ENCODE assay signal across 17 mouse cellular contexts in the genomic region with DNA sequence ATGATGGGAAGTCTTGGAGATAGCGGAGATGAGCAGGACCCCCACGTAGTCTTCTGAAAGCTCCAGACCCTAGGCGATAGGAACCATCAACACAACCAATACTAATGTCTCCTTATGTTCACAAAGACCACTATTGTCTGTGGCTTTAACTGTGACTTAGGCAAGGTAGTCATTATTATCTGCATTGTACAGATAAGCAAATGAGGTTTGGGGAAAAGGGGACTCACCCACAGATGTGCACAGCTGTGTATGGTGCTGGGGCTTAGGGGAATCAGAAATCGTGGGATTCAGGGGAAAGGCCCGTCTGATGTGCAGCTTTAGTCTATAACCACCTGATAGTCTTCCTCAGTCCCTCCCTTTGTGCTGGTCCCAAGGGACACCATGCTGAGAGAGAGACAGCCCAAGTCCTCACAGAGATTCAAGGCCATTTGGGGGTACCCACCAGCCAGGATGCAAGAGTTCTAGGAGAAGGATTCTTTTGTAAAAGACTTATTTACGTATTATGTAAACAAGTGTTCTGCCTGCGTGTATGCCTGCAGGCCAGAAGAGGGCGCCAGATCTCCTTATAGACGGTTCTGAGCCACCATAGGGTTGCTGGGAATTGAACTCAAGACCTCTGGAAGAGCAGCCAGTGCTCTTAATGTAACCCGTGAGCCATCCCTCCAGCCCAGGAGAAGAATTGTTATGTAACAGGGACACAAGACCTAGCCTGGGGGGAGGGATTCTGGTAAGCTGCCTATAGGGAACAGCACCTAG. TPM values are rescaled to one million over a fixed set of nuclear protein-coding genes. Genes with fewer than 3 reads are reported as not detected.
DNase-seq lines count a peak whose midpoint lies in the region; ATAC-seq and TF ChIP-seq lines count a peak whose summit lies in the region.
"Had no signal": no experiment of that assay in that cellular context is flagged by ENCODE, and none has a peak within 500 bp of the region (broad histone marks: within the 10 kb centered on the region; RNA-seq: fewer than 3 reads in every experiment).

No protein-coding gene starts in this region.

- H3K9me3 ChIP-seq in midbrain, postnatal 0 days (ENCODE audit: low read length), result no peaks in the 10 kb centered on the region
- H3K9me3 ChIP-seq in midbrain, embryonic 16.5 days (replicated peaks; ENCODE audit: control insufficient read depth, low read length, poor library complexity, severe bottlenecking), result no peaks in the 10 kb centered on the region
- no peaks in the 10 kb centered on the region for H3K9me3 ChIP-seq in liver, embryonic 15.5 days (replicated peaks)
- no peaks in the 10 kb centered on the region for H3K9me3 ChIP-seq in hindbrain, embryonic 16.5 days (ENCODE audit: control insufficient read depth, low read length)
- H3K9me3 ChIP-seq: embryonic facial prominence, embryonic 13.5 days; forebrain, embryonic 13.5 days; heart, embryonic 13.5 days; limb, embryonic 12.5 days had no signal

- H3K4me2 ChIP-seq in midbrain, postnatal 0 days (ENCODE audit: low read depth, low read length, poor library complexity, severe bottlenecking), result no peak overlapping the region
- no peak overlapping the region for H3K4me2 ChIP-seq in midbrain, embryonic 16.5 days (ENCODE audit: low read length)
- H3K4me2 ChIP-seq in liver, embryonic 15.5 days, result no peak overlapping the region
- no peak overlapping the region for H3K4me2 ChIP-seq in hindbrain, embryonic 16.5 days (ENCODE audit: low read length)
- H3K4me2 ChIP-seq: embryonic facial prominence, embryonic 13.5 days; forebrain, embryonic 13.5 days; heart, embryonic 13.5 days; hindbrain, embryonic 14.5 days; limb, embryonic 12.5 days had no signal

- DNase-seq in gastrocnemius, adult 2 months, result no peak
- DNase-seq in gastrocnemius, adult 8-10 months (ENCODE audit: low spot score in 2 of 2), result no peak
- no peak for DNase-seq in midbrain, postnatal 0 days (ENCODE audit: low spot score)
- peak; percentile 77 for DNase-seq in R1 (ENCODE audit: low read depth, low spot score)
- DNase-seq: cerebellum, postnatal 14 days; gastrocnemius, postnatal 14 days; thymus, postnatal 36 days had no signal

- no peak for ATAC-seq in midbrain, postnatal 0 days (ENCODE audit: low FRiP score)
- no peak for ATAC-seq in midbrain, embryonic 16.5 days
- no peak for ATAC-seq in liver, embryonic 15.5 days (ENCODE audit: insufficient read depth)
- ATAC-seq in megakaryocyte-erythroid progenitor cell, adult 5-6 weeks (replicated peaks; ENCODE audit: low FRiP score, low TSS enrichment, poor library complexity, severe bottlenecking), result no peak
- ATAC-seq in hindbrain, embryonic 16.5 days, result no peak
- ATAC-seq: forebrain, embryonic 13.5 days had no signal

- H3K9ac ChIP-seq in midbrain, postnatal 0 days (replicated peaks; ENCODE audit: low read length, poor library complexity, severe bottlenecking), result no peak overlapping the region
- no peak overlapping the region for H3K9ac ChIP-seq in midbrain, embryonic 16.5 days (ENCODE audit: low read depth, low read length)
- no peak overlapping the region for H3K9ac ChIP-seq in liver, embryonic 15.5 days
- H3K9ac ChIP-seq in hindbrain, embryonic 16.5 days (ENCODE audit: low read depth, low read length), result no peak overlapping the region
- H3K9ac ChIP-seq: embryonic facial prominence, embryonic 13.5 days; forebrain, embryonic 13.5 days; heart, embryonic 13.5 days; hindbrain, embryonic 14.5 days; limb, embryonic 12.5 days had no signal

- no peak overlapping the region for H3K4me3 ChIP-seq in gastrocnemius, adult 2 months
- H3K4me3 ChIP-seq in midbrain, postnatal 0 days (ENCODE audit: low read depth, low read length), result no peak overlapping the region
- no peak overlapping the region for H3K4me3 ChIP-seq in midbrain, embryonic 16.5 days (ENCODE audit: low read depth, low read length)
- no peak overlapping the region for H3K4me3 ChIP-seq in liver, embryonic 15.5 days (replicated peaks)
- H3K4me3 ChIP-seq in hindbrain, embryonic 16.5 days (ENCODE audit: low read length), result no peak overlapping the region
- H3K4me3 ChIP-seq: embryonic facial prominence, embryonic 13.5 days; forebrain, embryonic 13.5 days; heart, embryonic 13.5 days; limb, embryonic 12.5 days had no signal

- intact Hi-C loops in gastrocnemius, adult 2 months (cut with DNase I), result no loop called here

- peak; percentile 59 for TF ChIP-seq CTCF in gastrocnemius, adult 2 months (IDR thresholded peaks at IDR 0.05)
- TF ChIP-seq CTCF in midbrain, postnatal 0 days (IDR thresholded peaks at IDR 0.05), result peak; percentile 67

- no peaks in the 10 kb centered on the region for H3K4me1 ChIP-seq in midbrain, postnatal 0 days (ENCODE audit: insufficient read depth, low read length)
- H3K4me1 ChIP-seq in midbrain, embryonic 16.5 days (ENCODE audit: control insufficient read depth, insufficient read depth, low read length), result no peaks in the 10 kb centered on the region
- H3K4me1 ChIP-seq in liver, embryonic 15.5 days (replicated peaks), result peaks cover 39% of the 10 kb centered on the region
- no peaks in the 10 kb centered on the region; the same call in 1 of the 2 replicates for H3K4me1 ChIP-seq in hindbrain, embryonic 16.5 days (ENCODE audit: control insufficient read depth, insufficient read depth, low read depth, low read length)
- H3K4me1 ChIP-seq: embryonic facial prominence, embryonic 13.5 days; limb, embryonic 12.5 days had no signal

- 83% methylated on average over 10 of the region's 10 CpGs for WGBS in midbrain, postnatal 0 days
- 79% methylated on average over 10 of the region's 10 CpGs for WGBS in midbrain, embryonic 16.5 days
- 61% methylated on average over 10 of the region's 10 CpGs for WGBS in liver, embryonic 15.5 days (ENCODE audit: insufficient replicate concordance)
- WGBS in hindbrain, embryonic 16.5 days, result 78% methylated on average over 10 of the region's 10 CpGs

- H3K36me3 ChIP-seq in midbrain, postnatal 0 days (ENCODE audit: insufficient read depth, low read length), result peaks cover 63% of the 10 kb centered on the region
- peaks cover 55% of the 10 kb centered on the region for H3K36me3 ChIP-seq in midbrain, embryonic 16.5 days (ENCODE audit: control insufficient read depth, insufficient read depth, low read length)
- peaks cover 88% of the 10 kb centered on the region for H3K36me3 ChIP-seq in liver, embryonic 15.5 days (replicated peaks)
- H3K36me3 ChIP-seq in hindbrain, embryonic 16.5 days (ENCODE audit: control insufficient read depth, insufficient read depth, low read length), result peaks cover 47% of the 10 kb centered on the region

- no peak overlapping the region for H3K27ac ChIP-seq in gastrocnemius, adult 2 months
- no peak overlapping the region for H3K27ac ChIP-seq in midbrain, postnatal 0 days (ENCODE audit: low read depth, low read length)
- H3K27ac ChIP-seq in midbrain, embryonic 16.5 days (ENCODE audit: low read length), result no peak overlapping the region
- H3K27ac ChIP-seq in liver, embryonic 15.5 days (replicated peaks), result peak overlapping the region; percentile 41; the same call in 1 of the 2 replicates
- no peak overlapping the region for H3K27ac ChIP-seq in hindbrain, embryonic 16.5 days (ENCODE audit: low read depth, low read length)
- H3K27ac ChIP-seq: embryonic facial prominence, embryonic 13.5 days; forebrain, embryonic 13.5 days; heart, embryonic 13.5 days; hindbrain, embryonic 14.5 days; limb, embryonic 12.5 days had no signal

- H3K27me3 ChIP-seq in midbrain, postnatal 0 days (ENCODE audit: insufficient read depth, low read length), result no peaks in the 10 kb centered on the region
- H3K27me3 ChIP-seq in midbrain, embryonic 16.5 days (ENCODE audit: control insufficient read depth, insufficient read depth, low read depth, low read length), result no peaks in the 10 kb centered on the region
- H3K27me3 ChIP-seq in liver, embryonic 15.5 days, result peaks cover 12% of the 10 kb centered on the region
- H3K27me3 ChIP-seq in hindbrain, embryonic 16.5 days (replicated peaks; ENCODE audit: control insufficient read depth, insufficient read depth, low read length), result no peaks in the 10 kb centered on the region
- H3K27me3 ChIP-seq: embryonic facial prominence, embryonic 13.5 days; forebrain, embryonic 13.5 days had no signal

RNA-seq across cellular contexts. Expression of gene Samd14, which starts 12.7 kb away (rescaled TPM):
- total RNA-seq in gastrocnemius, adult 2 months (2021), result under 1 TPM; 0.28 to 0.42 TPM
- under 1 TPM; 0.24 to 0.62 (median 0.45) TPM for total RNA-seq in gastrocnemius, adult 8-10 months (2022)
- total RNA-seq in midbrain, postnatal 0 days (2014; rRNA removed), result 221 and 243 TPM in 2 replicates
- 158 and 161 TPM in 2 replicates for polyA plus RNA-seq in midbrain, postnatal 0 days (2015; fragmentation: Nextera tagmentation; extraction: Ambion mirVana)
- polyA plus RNA-seq in midbrain, embryonic 16.5 days (2015; fragmentation: Nextera tagmentation; extraction: Ambion mirVana), result 164 and 171 TPM in 2 replicates
- polyA plus RNA-seq in liver, embryonic 15.5 days (2015; fragmentation: Nextera tagmentation; extraction: Ambion mirVana), result 33.9 and 39.2 TPM in 2 replicates
- 69.9 and 89.1 TPM in 2 replicates for total RNA-seq in megakaryocyte-erythroid progenitor cell, adult 5-6 weeks (2014; fragmentation: Nextera tagmentation)
- total RNA-seq in megakaryocyte-erythroid progenitor cell, adult 5-6 weeks (2017), result 29.0 and 30.8 TPM in 2 replicates
- polyA plus RNA-seq in hindbrain, embryonic 16.5 days (2015; fragmentation: Nextera tagmentation; extraction: Ambion mirVana), result 160 and 181 TPM in 2 replicates

RNA-seq across cellular contexts. Expression of gene Pdk2, which starts 18.7 kb away (rescaled TPM):
- 100 to 1,000 TPM; 471 to 485 TPM for total RNA-seq in gastrocnemius, adult 2 months (2021)
- total RNA-seq in gastrocnemius, adult 8-10 months (2022), result 100 to 1,000 TPM; 484 to 519 (median 495) TPM
- 14.1 and 18.1 TPM in 2 replicates for total RNA-seq in midbrain, postnatal 0 days (2014; rRNA removed)
- 30.8 and 32.7 TPM in 2 replicates for polyA plus RNA-seq in midbrain, postnatal 0 days (2015; fragmentation: Nextera tagmentation; extraction: Ambion mirVana)
- polyA plus RNA-seq in midbrain, embryonic 16.5 days (2015; fragmentation: Nextera tagmentation; extraction: Ambion mirVana), result 24.1 and 27.5 TPM in 2 replicates
- 10.2 and 10.8 TPM in 2 replicates for polyA plus RNA-seq in liver, embryonic 15.5 days (2015; fragmentation: Nextera tagmentation; extraction: Ambion mirVana)
- total RNA-seq in megakaryocyte-erythroid progenitor cell, adult 5-6 weeks (2014; fragmentation: Nextera tagmentation), result 16.9 and 21.5 TPM in 2 replicates
- total RNA-seq in megakaryocyte-erythroid progenitor cell, adult 5-6 weeks (2017), result 3.2 and 5.2 TPM in 2 replicates
- polyA plus RNA-seq in hindbrain, embryonic 16.5 days (2015; fragmentation: Nextera tagmentation; extraction: Ambion mirVana), result 34.6 and 42.1 TPM in 2 replicates

RNA-seq across cellular contexts. Expression of gene Ppp1r9b, which starts 31.6 kb away (rescaled TPM):
- 10 to 100 TPM; 18.3 to 25.7 TPM for total RNA-seq in gastrocnemius, adult 2 months (2021)
- total RNA-seq in gastrocnemius, adult 8-10 months (2022), result 10 to 100 TPM; 15.8 to 23.9 (median 19.4) TPM
- 179 and 217 TPM in 2 replicates for total RNA-seq in midbrain, postnatal 0 days (2014; rRNA removed)
- polyA plus RNA-seq in midbrain, postnatal 0 days (2015; fragmentation: Nextera tagmentation; extraction: Ambion mirVana), result 18.2 and 20.4 TPM in 2 replicates
- polyA plus RNA-seq in midbrain, embryonic 16.5 days (2015; fragmentation: Nextera tagmentation; extraction: Ambion mirVana), result 18.4 and 19.4 TPM in 2 replicates
- 8.2 and 8.8 TPM in 2 replicates for polyA plus RNA-seq in liver, embryonic 15.5 days (2015; fragmentation: Nextera tagmentation; extraction: Ambion mirVana)
- total RNA-seq in megakaryocyte-erythroid progenitor cell, adult 5-6 weeks (2014; fragmentation: Nextera tagmentation), result 121 and 137 TPM in 2 replicates
- 174 and 229 TPM in 2 replicates for total RNA-seq in megakaryocyte-erythroid progenitor cell, adult 5-6 weeks (2017)
- polyA plus RNA-seq in hindbrain, embryonic 16.5 days (2015; fragmentation: Nextera tagmentation; extraction: Ambion mirVana), result 17.8 and 18.8 TPM in 2 replicates

RNA-seq across cellular contexts. Expression of gene Sgca, which starts 46.3 kb away (rescaled TPM):
- total RNA-seq in gastrocnemius, adult 2 months (2021), result 100 to 1,000 TPM; 252 to 278 TPM
- total RNA-seq in gastrocnemius, adult 8-10 months (2022), result 100 to 1,000 TPM; 272 to 306 (median 288) TPM
- total RNA-seq in midbrain, postnatal 0 days (2014; rRNA removed), result not detected in 2 replicates
- polyA plus RNA-seq in midbrain, postnatal 0 days (2015; fragmentation: Nextera tagmentation; extraction: Ambion mirVana), result 0.29 and 0.39 TPM in 2 replicates
- polyA plus RNA-seq in midbrain, embryonic 16.5 days (2015; fragmentation: Nextera tagmentation; extraction: Ambion mirVana), result 0.20 TPM in 1 of 2 replicates, not detected in the other
- 0.35 and 1.1 TPM in 2 replicates for polyA plus RNA-seq in liver, embryonic 15.5 days (2015; fragmentation: Nextera tagmentation; extraction: Ambion mirVana)
- total RNA-seq in megakaryocyte-erythroid progenitor cell, adult 5-6 weeks (2014; fragmentation: Nextera tagmentation), result not detected in 2 replicates
- total RNA-seq in megakaryocyte-erythroid progenitor cell, adult 5-6 weeks (2017), result not detected in 2 replicates
- 0.24 and 1.3 TPM in 2 replicates for polyA plus RNA-seq in hindbrain, embryonic 16.5 days (2015; fragmentation: Nextera tagmentation; extraction: Ambion mirVana)
- total RNA-seq: megakaryocyte progenitor cell, adult 5-6 weeks had no signal
- polyA plus RNA-seq: forebrain, embryonic 13.5 days had no signal

RNA-seq across cellular contexts. Expression of gene Itga3, which starts 54.2 kb away (rescaled TPM):
- 1 to 10 TPM; 4.3 to 5.2 TPM for total RNA-seq in gastrocnemius, adult 2 months (2021)
- total RNA-seq in gastrocnemius, adult 8-10 months (2022), result 1 to 10 TPM; 3.6 to 5.3 (median 4.1) TPM
- 33.2 and 38.3 TPM in 2 replicates for total RNA-seq in midbrain, postnatal 0 days (2014; rRNA removed)
- polyA plus RNA-seq in midbrain, postnatal 0 days (2015; fragmentation: Nextera tagmentation; extraction: Ambion mirVana), result 11.2 and 12.3 TPM in 2 replicates
- polyA plus RNA-seq in midbrain, embryonic 16.5 days (2015; fragmentation: Nextera tagmentation; extraction: Ambion mirVana), result 13.7 and 16.6 TPM in 2 replicates
- 2.0 and 2.6 TPM in 2 replicates for polyA plus RNA-seq in liver, embryonic 15.5 days (2015; fragmentation: Nextera tagmentation; extraction: Ambion mirVana)
- not detected in 2 replicates for total RNA-seq in megakaryocyte-erythroid progenitor cell, adult 5-6 weeks (2014; fragmentation: Nextera tagmentation)
- total RNA-seq in megakaryocyte-erythroid progenitor cell, adult 5-6 weeks (2017), result 0.28 TPM in 1 of 2 replicates, not detected in the other
- 16.7 and 19.3 TPM in 2 replicates for polyA plus RNA-seq in hindbrain, embryonic 16.5 days (2015; fragmentation: Nextera tagmentation; extraction: Ambion mirVana)
- total RNA-seq: megakaryocyte progenitor cell, adult 5-6 weeks had no signal

Comparison
In these comparisons a context has a peak if more than half of its experiments do, and no peak if none do; other contexts are left out.
1. RNA of gene Samd14, which starts 12.7 kb away (total RNA-seq): 221 to 243 TPM in midbrain, postnatal 0 days and 29.0 to 89.1 TPM in megakaryocyte-erythroid progenitor cell, adult 5-6 weeks; 0.24 to 0.62 TPM in gastrocnemius, adult 8-10 months and 0.28 to 0.42 TPM in gastrocnemius, adult 2 months; every median in the first group is over 10 times any median in the second.
2. RNA of gene Pdk2, which starts 18.7 kb away (total RNA-seq): 484 to 519 TPM in gastrocnemius, adult 8-10 months and 471 to 485 TPM in gastrocnemius, adult 2 months; 3.2 to 21.5 TPM in megakaryocyte-erythroid progenitor cell, adult 5-6 weeks and 14.1 to 18.1 TPM in midbrain, postnatal 0 days; every median in the first group is over 10 times any median in the second.